Mouse (Mus musculus): ENCODE data around the gene Gm20388. TPM values are rescaled to one million over a fixed set of nuclear protein-coding genes. Genes with fewer than 3 reads are reported as not detected.
A peak's percentile ranks its signal among the peaks of the same experiment; 100 is the strongest.
"Not testable (repeated sequence)": the region's sequence is repeated elsewhere in the genome, so short reads cannot be mapped to it uniquely, and the experiment has no call there.

Gene Gm20388
- polyA plus RNA-seq, 1 experiment from 2014 or later: not detected

DNA sequence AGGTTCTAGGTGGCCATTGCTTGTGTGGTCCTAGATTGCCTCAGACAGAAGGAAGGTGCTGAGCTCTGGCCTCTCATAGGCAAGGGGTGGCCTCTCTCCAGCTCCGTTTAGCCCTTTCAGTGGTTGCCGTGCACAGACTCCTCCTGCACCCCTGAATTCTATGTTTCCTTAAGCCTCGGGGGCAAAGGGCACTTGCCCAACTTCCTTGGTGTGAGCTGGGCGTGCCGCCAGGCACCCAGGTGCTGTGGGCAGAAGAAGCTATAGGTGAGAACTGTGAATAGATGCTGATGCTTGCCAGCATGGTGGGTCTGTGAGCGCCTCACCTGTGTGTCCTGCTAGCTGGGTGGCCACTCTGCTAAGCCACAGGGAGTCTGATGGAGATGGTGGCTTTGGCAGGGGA lies 456.2 kb downstream of the Gm20388 start:
- WGBS: 88% methylated on average over 6 of the region's 6 CpGs

DNA sequence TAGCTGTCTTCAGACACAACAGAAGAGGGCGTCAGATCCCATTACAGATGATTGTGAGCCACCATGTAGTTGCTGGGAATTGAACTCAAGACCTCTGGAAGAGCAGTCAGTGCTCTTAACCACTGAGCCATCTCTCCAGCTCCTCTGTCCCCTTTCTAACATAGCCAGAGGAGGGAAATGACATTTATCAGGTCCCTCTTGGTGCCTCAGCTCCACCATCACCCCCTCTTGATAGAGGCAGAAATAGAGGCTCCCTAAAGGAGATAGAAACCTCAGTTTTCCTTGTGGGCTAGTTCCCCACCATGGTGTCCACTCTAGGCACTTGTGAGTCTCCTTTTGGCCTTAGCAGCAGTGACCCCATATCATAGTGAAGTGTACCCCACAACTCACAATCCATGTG lies 457.6 kb downstream of the Gm20388 start:
- WGBS: 71% methylated on average over 1 of the region's 1 CpGs
- not testable (repeated sequence) for H3K9me3 ChIP-seq (ENCODE audit: control insufficient read depth, low read length); H3K4me2 ChIP-seq (ENCODE audit: low read depth, severe bottlenecking); DNase-seq (ENCODE audit: low spot score); H3K27ac ChIP-seq (replicated peaks; ENCODE audit: low read depth, low read length); H3K4me3 ChIP-seq (ENCODE audit: low read depth, low read length); H3K9ac ChIP-seq (ENCODE audit: low read length); H3K27me3 ChIP-seq (ENCODE audit: control insufficient read depth, insufficient read depth, low read length); H3K36me3 ChIP-seq (ENCODE audit: control insufficient read depth, insufficient read depth, low read length); ATAC-seq (ENCODE audit: insufficient number of reproducible peaks, low FRiP score, low TSS enrichment, low read depth)
- H3K4me1 ChIP-seq (ENCODE audit: control insufficient read depth, insufficient read depth, low read length): peaks cover 52% of the 10 kb centered on the region

More for the DNA sequence above, 456.2 kb downstream of the Gm20388 start:
- Histone ChIP-seq H3K9me3 (ENCODE audit: control insufficient read depth, low read length) (no peaks in the 10 kb centered on the region), H3K9ac (ENCODE audit: low read length) (no peak overlapping the region), H3K4me2 (ENCODE audit: low read depth, severe bottlenecking) (no peak overlapping the region), H3K4me1 (ENCODE audit: control insufficient read depth, insufficient read depth, low read length) (peaks cover 45% of the 10 kb centered on the region), H3K27ac (replicated peaks; ENCODE audit: low read depth, low read length) (no peak overlapping the region), H3K36me3 (ENCODE audit: control insufficient read depth, insufficient read depth, low read length) (no peaks in the 10 kb centered on the region), H3K4me3 (ENCODE audit: low read depth, low read length) (no peak overlapping the region), H3K27me3 (ENCODE audit: control insufficient read depth, insufficient read depth, low read length) (no peaks in the 10 kb centered on the region)
- ATAC-seq (ENCODE audit: insufficient number of reproducible peaks, low FRiP score, low TSS enrichment, low read depth) (no peak), DNase-seq (ENCODE audit: low spot score) (no peak)

DNA sequence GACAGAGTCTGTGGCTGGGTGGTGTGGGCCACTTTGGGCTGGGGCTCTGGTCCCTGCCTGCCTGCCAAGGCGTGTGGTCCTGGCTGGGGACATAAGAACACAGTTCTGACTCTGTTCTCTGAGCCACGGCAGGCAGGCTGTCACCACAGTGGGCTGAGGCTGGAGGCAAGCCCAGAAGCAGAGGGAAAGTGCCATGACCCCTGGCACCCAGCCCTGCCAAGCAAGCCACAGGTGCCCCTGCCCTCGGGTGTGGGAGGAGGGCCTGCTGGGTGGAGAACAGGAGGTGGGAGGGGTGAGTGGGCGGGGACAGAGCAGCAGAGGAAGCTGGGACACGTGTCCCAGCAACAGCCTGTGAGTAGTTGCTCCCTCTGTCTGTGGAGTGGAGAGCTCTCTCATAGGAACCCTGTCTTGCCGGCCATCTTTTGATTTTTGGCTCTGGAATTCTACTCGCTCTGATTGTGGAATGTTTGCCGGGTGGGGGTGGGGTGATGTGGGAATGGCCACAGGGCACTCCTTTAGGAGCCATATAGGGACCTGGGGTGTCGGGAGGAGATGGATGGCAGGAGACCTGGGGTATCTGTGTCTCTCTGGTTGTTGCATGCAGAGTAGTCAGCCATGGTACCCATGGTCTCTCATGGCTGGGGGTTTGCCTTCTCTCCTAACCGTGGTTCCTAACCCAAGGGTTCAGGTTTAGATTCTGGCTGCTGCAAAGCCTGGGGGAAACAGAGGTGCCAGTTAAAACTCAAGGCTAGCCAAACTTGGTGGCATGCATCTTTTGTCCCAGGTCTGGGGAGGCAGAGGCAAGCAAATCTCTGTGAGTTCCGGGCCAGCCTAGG lies 458.4 kb downstream of the Gm20388 start:
- H3K9ac ChIP-seq (ENCODE audit: low read length): no peak overlapping the region
- H3K4me1 ChIP-seq (ENCODE audit: control insufficient read depth, insufficient read depth, low read length): peaks cover 54% of the 10 kb centered on the region

DNA sequence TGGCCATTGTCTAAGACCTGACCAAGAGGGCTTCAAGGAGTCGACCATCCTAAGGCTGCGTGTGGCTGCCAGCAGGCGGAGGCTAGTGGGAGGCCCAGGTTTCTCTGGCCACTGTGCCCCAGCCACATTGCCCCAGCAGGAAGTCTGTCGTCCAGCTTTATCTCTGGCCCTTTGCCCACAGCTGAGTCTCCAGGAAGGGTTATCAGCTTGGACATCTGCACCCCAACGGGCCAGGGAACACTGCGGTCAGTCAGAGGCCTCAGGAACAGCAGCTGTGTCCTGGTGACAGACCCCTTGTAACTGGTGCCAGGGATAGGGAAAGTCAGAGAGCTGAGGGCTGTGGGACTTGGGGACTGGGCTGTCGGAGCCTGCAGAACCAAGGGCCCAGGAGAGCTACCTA lies 459.3 kb downstream of the Gm20388 start:
- H3K9me3 ChIP-seq (ENCODE audit: control insufficient read depth, low read length): no peaks in the 10 kb centered on the region
- no peaks in the 10 kb centered on the region for H3K27me3 ChIP-seq (ENCODE audit: control insufficient read depth, insufficient read depth, low read length)
- no peak for ATAC-seq (ENCODE audit: insufficient number of reproducible peaks, low FRiP score, low TSS enrichment, low read depth)
- H3K27ac ChIP-seq (replicated peaks; ENCODE audit: low read depth, low read length): no peak overlapping the region
- WGBS: 62% methylated on average over 7 of the region's 7 CpGs
- no peak overlapping the region for H3K4me2 ChIP-seq (ENCODE audit: low read depth, severe bottlenecking)
- no peak for DNase-seq (ENCODE audit: low spot score)
- H3K4me3 ChIP-seq (ENCODE audit: low read depth, low read length): no peak overlapping the region
- no peaks in the 10 kb centered on the region for H3K36me3 ChIP-seq (ENCODE audit: control insufficient read depth, insufficient read depth, low read length)
- H3K4me1 ChIP-seq (ENCODE audit: control insufficient read depth, insufficient read depth, low read length): peaks cover 55% of the 10 kb centered on the region
- no peak overlapping the region; the same call in 1 of the 2 replicates for H3K9ac ChIP-seq (ENCODE audit: low read length)

More for the DNA sequence above, 458.4 kb downstream of the Gm20388 start:
- H3K9me3 ChIP-seq (ENCODE audit: control insufficient read depth, low read length): no peaks in the 10 kb centered on the region
- WGBS: 27% methylated on average over 11 of the region's 11 CpGs
- peak; percentile 69 for DNase-seq (ENCODE audit: low spot score)
- no peak for ATAC-seq (ENCODE audit: insufficient number of reproducible peaks, low FRiP score, low TSS enrichment, low read depth)
- H3K4me2 ChIP-seq (ENCODE audit: low read depth, severe bottlenecking): no peak overlapping the region
- peak overlapping the region; percentile 5; the same call in 1 of the 2 replicates for H3K27ac ChIP-seq (replicated peaks; ENCODE audit: low read depth, low read length)
- no peaks in the 10 kb centered on the region for H3K36me3 ChIP-seq (ENCODE audit: control insufficient read depth, insufficient read depth, low read length)
- no peak overlapping the region for H3K4me3 ChIP-seq (ENCODE audit: low read depth, low read length)
- H3K27me3 ChIP-seq (ENCODE audit: control insufficient read depth, insufficient read depth, low read length): no peaks in the 10 kb centered on the region

DNA sequence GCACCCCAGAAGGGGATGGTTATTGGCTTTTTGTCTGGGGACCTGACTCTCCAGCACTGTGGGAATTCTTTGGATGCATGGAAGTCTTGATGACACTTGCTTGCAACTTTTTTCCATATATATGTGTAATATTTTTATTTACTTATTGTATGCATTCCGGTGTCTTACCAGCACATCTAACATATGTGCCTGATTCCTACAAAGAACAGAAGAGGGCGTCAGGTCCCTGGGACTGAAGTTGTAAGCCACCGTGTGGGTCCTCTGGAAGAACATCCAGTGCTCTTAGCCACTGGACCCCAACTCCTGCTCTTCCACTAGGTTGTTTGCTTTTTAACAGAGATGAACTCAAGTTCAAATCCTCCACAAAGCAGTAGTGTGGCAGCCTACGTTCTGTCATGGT lies 459.8 kb downstream of the Gm20388 start:
- H3K36me3 ChIP-seq (ENCODE audit: control insufficient read depth, insufficient read depth, low read length): no peaks in the 10 kb centered on the region
- 77% methylated on average over 4 of the region's 4 CpGs for WGBS
- ATAC-seq (ENCODE audit: insufficient number of reproducible peaks, low FRiP score, low TSS enrichment, low read depth) (no peak), DNase-seq (ENCODE audit: low spot score) (no peak)
- no peak overlapping the region for H3K9ac ChIP-seq (ENCODE audit: low read length)
- H3K27me3 ChIP-seq (ENCODE audit: control insufficient read depth, insufficient read depth, low read length): no peaks in the 10 kb centered on the region
- H3K4me3 ChIP-seq (ENCODE audit: low read depth, low read length): no peak overlapping the region
- no peak overlapping the region for H3K4me2 ChIP-seq (ENCODE audit: low read depth, severe bottlenecking)
- H3K4me1 ChIP-seq (ENCODE audit: control insufficient read depth, insufficient read depth, low read length): peaks cover 53% of the 10 kb centered on the region
- no peak overlapping the region for H3K27ac ChIP-seq (replicated peaks; ENCODE audit: low read depth, low read length)
- H3K9me3 ChIP-seq (ENCODE audit: control insufficient read depth, low read length): no peaks in the 10 kb centered on the region

DNA sequence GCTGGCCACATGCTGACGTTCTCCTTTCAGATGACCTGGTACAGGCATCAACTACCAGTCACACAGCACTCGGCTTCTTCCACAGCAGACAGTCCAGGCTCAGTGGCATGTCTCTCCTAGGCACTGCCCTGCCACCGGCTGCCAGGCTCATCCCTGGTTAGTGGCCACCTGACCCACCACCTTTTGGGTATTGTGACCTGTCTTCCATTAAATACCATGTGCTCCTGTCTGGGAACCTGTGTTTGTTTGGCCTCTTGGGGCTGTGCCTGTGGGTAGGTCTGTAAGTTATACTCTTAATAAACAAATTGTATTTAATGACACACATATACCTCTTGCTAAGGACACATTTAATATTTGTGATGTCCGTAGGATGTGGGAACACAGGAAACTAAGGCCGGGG lies 460.5 kb downstream of the Gm20388 start:
- Histone ChIP-seq H3K9me3 (ENCODE audit: control insufficient read depth, low read length) (no peaks in the 10 kb centered on the region), H3K4me1 (ENCODE audit: control insufficient read depth, insufficient read depth, low read length) (peaks cover 53% of the 10 kb centered on the region), H3K27me3 (ENCODE audit: control insufficient read depth, insufficient read depth, low read length) (no peaks in the 10 kb centered on the region), H3K4me2 (ENCODE audit: low read depth, severe bottlenecking) (no peak overlapping the region), H3K4me3 (ENCODE audit: low read depth, low read length) (no peak overlapping the region), H3K36me3 (ENCODE audit: control insufficient read depth, insufficient read depth, low read length) (no peaks in the 10 kb centered on the region), H3K9ac (ENCODE audit: low read length) (no peak overlapping the region), H3K27ac (replicated peaks; ENCODE audit: low read depth, low read length) (no peak overlapping the region)
- no peak for DNase-seq (ENCODE audit: low spot score)
- 75% methylated on average over 5 of the region's 5 CpGs for WGBS
- no peak for ATAC-seq (ENCODE audit: insufficient number of reproducible peaks, low FRiP score, low TSS enrichment, low read depth)

DNA sequence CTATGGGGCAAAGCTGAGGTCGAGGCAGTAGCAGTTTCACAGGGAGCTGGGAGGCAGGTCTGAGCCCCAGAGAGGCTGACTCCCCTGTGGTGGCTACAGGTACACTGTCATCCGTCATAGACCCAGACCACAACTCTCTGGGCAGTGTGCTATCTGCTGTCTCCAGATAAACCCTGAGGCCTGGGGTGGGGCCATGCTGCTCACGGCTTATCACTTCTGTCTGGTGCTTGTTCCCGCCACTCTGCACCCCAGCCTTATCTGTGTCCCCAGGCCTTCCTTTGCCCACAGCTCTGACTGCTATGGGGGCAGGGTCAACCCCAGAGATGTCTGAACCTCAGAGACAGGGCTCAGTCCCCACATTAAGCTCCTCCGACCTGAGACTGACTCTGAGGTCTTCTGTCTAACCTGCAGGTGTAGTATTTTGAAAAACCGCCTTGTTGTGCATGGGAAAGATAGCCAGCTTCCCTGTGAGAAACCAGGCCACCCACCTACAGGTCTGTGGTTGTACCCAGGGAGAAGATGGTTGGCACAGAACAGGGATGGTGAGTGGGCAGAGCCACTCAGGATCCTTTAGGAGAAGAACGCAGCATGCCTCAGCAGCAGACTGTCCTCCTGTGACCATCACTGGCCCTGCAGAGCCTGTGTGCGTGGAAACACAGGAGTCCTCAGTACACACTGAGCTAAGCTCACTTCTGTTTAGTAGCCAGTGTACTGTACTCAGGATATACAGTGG lies 461.2 kb downstream of the Gm20388 start:
- H3K4me1 ChIP-seq (ENCODE audit: control insufficient read depth, insufficient read depth, low read length): peaks cover 61% of the 10 kb centered on the region
- H3K4me2 ChIP-seq (ENCODE audit: low read depth, severe bottlenecking): no peak overlapping the region
- WGBS: 64% methylated on average over 8 of the region's 8 CpGs
- H3K9ac ChIP-seq (ENCODE audit: low read length): no peak overlapping the region
- no peaks in the 10 kb centered on the region for H3K9me3 ChIP-seq (ENCODE audit: control insufficient read depth, low read length)
- H3K27ac ChIP-seq (replicated peaks; ENCODE audit: low read depth, low read length): no peak overlapping the region
- no peaks in the 10 kb centered on the region for H3K27me3 ChIP-seq (ENCODE audit: control insufficient read depth, insufficient read depth, low read length)
- ATAC-seq (ENCODE audit: insufficient number of reproducible peaks, low FRiP score, low TSS enrichment, low read depth): no peak
- no peak overlapping the region for H3K4me3 ChIP-seq (ENCODE audit: low read depth, low read length)
- H3K36me3 ChIP-seq (ENCODE audit: control insufficient read depth, insufficient read depth, low read length): no peaks in the 10 kb centered on the region
- DNase-seq (ENCODE audit: low spot score): no peak

DNA sequence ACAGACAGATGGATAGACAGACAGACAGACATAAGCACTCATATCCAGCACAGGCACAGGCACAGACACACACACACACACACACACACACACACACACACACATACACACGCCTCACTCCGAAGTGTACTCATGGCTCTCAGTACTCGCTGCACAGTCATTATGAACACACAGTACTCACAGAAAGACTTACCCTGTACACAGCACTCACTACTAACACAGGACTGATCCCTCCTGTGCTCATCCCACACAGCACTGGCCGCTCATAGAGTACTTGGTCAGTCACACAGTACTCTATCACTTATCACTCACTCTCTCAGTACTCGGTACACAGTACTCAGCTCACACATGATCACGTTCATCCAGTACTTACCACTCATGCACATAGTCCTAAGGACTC lies 462.0 kb downstream of the Gm20388 start:
- no peak for DNase-seq (ENCODE audit: low spot score)
- no peak overlapping the region for H3K9ac ChIP-seq (ENCODE audit: low read length)
- peaks cover 61% of the 10 kb centered on the region for H3K4me1 ChIP-seq (ENCODE audit: control insufficient read depth, insufficient read depth, low read length)
- H3K9me3 ChIP-seq (ENCODE audit: control insufficient read depth, low read length): no peaks in the 10 kb centered on the region
- no peak overlapping the region for H3K27ac ChIP-seq (replicated peaks; ENCODE audit: low read depth, low read length)
- H3K4me2 ChIP-seq (ENCODE audit: low read depth, severe bottlenecking): no peak overlapping the region
- ATAC-seq (ENCODE audit: insufficient number of reproducible peaks, low FRiP score, low TSS enrichment, low read depth): no peak
- no peaks in the 10 kb centered on the region for H3K27me3 ChIP-seq (ENCODE audit: control insufficient read depth, insufficient read depth, low read length)
- 92% methylated on average over 6 of the region's 6 CpGs for WGBS
- H3K36me3 ChIP-seq (ENCODE audit: control insufficient read depth, insufficient read depth, low read length): no peaks in the 10 kb centered on the region
- H3K4me3 ChIP-seq (ENCODE audit: low read depth, low read length): no peak overlapping the region
